Mouse (Mus musculus) mature B cell (primary cell): Measurements from ENCODE around the gene Cacul1.
"Not testable (repeated sequence)": the region's sequence is repeated elsewhere in the genome, so short reads cannot be mapped to it uniquely, and the experiment has no call there.

Experiments used
- in situ Hi-C: fragments of 300-500 bp; cut with MboI; formaldehyde crosslinking; loops from 2 replicates; pipeline ENCODE4 v1.14.3; 2019

Gene Cacul1

GRCm38 (mm10) chr19:60580582-60581339 lies at the start of gene Cacul1:
Gene Cacul1 (minus strand): TSS chr19:60581025.
- in situ Hi-C loops: no loop called here

DNA sequence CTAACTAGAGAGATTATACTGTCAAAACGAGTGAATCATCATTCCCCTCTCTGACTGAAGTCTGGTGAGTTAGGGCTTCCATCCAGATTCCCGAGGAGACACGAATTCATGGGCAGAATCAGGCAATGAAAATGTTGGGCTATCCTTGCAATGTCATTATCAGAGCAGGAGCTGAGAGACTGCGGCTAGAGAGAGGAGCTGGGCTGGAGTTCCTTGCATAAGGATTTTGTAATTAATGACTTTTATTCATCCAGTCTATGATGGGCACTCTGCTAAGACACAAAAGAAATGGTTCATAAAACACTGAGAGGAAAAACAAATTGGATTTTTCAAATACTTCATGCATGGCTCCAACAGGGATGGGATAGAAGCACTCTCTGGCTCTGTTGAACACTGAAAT lies 38.6 kb upstream of the Cacul1 start:
- in situ Hi-C loops: no loop called here

DNA sequence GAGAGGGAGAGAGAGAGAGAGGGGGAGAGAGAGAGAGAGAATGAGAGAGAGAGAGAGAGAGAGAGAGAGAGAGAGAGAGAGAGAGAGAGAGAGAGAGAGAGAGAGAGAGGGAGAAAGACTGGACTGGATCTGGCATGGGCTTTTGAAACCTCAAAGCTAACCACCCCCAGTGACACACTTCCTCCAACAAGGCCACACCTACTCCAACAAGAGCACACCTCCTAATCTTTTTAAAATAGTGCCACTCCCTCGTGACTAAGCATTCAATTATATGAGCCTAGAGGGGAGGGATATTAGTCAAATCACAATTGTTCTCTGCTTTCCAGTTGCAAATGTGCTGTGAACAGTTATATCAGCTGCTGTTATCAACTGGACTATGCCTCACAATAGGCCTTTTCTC lies 36.2 kb upstream of the Cacul1 start:
- in situ Hi-C loops: no loop called here

- in situ Hi-C loops: no loop called here
Measured at GRCm38 (mm10) chr19:60615470-60616200, 34.8 kb upstream of the Cacul1 start.

GRCm38 (mm10) chr19:60611525-60612215 lies 30.8 kb upstream of the Cacul1 start:
- in situ Hi-C loops: no loop called here

GRCm38 (mm10) chr19:60608766-60609165 lies 27.9 kb upstream of the Cacul1 start:
- in situ Hi-C loops: no loop called here

GRCm38 (mm10) chr19:60603586-60603985 lies 22.8 kb upstream of the Cacul1 start:
- in situ Hi-C loops: no loop called here

DNA sequence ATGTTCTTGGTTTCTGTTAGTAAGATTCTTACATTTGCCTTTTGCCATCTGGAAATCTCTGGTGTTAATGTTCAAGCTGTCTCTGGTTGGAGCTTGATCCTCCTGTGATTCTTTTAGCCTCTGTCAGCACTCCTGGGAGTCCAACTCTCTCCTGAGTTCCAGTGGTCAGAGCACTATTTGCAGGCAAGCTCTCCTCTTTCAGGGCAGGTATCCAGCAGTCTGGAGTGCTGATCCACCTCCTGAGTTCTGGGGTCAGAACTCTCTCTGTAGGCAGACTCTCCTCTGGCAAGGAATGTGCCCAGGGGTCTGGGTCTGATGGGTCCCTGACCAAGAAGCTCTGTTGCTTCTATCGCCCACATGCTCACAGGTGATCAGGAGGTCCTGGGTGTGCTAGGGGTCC lies 21.2 kb upstream of the Cacul1 start:
- in situ Hi-C loops: not testable (repeated sequence)

DNA sequence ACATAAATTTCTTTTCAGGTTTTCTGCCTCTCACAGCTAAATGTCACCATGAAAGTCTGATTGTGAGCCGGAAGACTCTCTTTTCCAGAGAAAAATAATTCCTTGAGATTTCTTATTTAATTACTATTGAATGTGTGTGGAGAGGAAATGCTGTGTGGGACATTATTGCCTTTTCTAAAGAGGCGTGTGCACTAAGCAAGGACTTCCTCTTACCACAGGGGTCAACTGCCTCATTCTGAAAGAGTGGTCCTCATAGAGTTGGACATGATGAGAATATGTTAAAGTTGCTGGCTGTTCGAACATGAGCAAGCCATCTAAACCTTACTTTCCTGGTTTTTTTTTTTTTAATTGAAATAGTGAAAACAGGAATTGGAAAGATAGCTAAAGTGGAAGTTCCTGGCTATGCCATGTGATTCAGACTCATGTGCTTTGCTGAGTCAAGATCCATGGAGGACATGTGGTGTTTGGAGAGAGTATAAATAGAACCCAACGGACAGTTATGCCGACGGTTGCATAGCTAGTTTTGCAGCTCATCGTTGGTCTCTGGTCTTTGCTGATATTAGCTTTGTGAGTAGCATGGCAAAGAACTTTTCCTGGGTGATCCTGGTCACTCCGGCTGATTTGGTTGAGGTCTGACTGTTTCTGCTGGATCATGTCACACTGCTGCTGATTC lies 17.3 kb upstream of the Cacul1 start:
- in situ Hi-C loops: no loop called here

GRCm38 (mm10) chr19:60589646-60590045 lies 8.8 kb upstream of the Cacul1 start:
- in situ Hi-C loops: no loop called here

GRCm38 (mm10) chr19:60586652-60587051 lies 5.8 kb upstream of the Cacul1 start:
- in situ Hi-C loops: no loop called here

DNA sequence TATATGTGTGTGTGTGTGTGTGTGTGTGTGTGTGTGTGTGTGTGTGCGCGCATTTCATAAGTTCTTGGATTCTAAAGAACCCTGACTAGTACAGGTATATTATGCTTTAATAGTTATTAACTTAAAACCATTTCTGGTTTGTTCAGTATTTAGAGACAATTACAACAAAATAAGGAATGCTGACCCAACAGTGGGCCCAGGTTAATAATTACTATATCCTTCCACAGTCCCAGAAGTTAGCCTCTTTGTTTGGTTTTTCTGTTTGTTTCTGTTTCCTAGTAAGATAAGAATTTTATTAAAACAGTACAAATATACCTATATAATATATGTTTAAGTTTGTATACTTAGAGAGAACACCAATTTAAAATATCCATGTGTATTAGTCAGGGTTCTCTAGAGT lies 2.4 kb upstream of the Cacul1 start:
- in situ Hi-C loops: no loop called here

DNA sequence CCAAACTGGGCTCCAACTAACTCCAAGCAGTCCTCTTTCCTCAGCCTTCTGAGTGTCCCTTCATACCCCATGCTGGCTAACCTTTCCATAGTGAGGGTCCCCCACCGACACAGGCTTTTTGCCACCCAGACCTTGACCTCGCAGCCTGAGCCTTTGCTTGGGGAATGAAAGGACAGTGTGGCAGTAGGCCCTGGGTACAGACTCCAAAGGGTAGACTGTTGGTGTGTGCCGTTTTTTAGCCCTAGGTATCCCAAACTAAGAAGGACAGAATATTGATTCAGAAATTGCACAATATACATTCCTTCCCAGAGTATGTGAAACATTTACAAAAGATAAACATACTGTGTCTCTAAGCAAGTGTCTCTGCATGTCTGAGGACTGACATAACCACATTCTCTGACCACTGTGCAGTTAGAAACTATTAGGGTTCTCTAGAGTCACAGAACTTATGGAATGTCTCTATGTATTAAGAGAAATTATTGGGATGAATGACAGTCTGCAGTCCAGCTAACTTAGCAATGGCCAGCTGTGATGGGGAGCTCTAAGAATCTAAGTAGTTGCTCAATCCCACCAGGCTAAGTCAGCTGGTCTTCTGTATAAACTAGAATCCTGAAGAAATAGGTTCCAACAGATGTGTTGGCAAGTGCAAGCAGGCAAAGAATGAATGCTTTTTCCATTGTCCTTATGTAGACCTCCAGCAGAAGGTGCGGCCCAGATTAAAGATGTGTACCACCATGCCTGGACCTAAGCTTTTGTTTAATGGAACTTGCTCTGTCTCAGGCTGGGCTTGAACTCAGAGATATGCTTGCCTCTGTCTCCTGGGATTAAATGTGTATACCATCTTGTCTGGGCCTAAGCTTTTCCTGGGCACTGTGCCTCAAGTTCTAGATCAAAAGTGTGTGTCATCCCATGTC lies 809 bp upstream of the Cacul1 start:
- in situ Hi-C loops: no loop called here

DNA sequence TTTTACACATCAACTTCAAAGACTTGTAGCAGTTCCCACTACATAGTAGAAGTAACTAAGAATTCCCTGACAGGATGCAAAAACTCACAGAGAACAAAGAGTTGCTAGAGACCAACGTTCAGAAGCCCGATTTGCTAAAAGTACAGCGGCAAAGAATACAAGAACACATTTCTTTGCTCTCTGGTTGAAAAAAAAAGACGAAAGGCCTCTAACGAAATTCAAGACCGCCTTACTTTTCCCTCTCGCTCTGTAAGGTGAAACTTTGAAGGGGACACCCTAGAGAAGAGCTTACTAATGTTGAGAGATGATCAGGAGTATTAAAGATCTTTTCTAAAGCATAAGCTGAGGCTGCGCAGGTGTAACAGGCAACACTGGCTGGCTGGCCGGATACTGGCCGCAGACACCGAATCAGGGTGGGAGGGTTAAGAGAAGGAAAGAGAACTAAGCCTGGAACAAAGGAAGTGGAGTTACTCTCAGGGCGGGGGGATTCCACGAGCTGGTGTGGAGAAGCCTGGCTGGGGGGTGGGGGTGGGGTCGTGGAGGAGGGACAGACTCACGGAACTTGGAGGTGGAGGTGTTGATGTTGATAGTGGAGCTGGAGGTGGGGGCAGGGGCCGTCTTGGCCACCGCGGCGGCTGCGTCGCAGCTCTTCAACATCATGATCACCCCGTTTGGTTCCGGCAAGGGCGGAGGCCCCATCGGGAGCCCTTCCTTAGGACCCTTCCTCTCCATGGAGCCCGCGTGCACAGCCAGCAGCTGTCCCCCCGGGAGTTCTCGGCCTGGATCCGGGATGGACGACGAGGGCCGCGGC lies 849 bp downstream of the Cacul1 start:
- in situ Hi-C loops: no loop called here

GRCm38 (mm10) chr19:60576741-60577140 lies 4.1 kb downstream of the Cacul1 start:
- in situ Hi-C loops: no loop called here

- in situ Hi-C loops: no loop called here
Measured at GRCm38 (mm10) chr19:60560497-60560896, 20.3 kb downstream of the Cacul1 start.

- in situ Hi-C loops: no loop called here
Measured at GRCm38 (mm10) chr19:60554866-60555438, 25.9 kb downstream of the Cacul1 start.

- in situ Hi-C loops: no loop called here
Measured at GRCm38 (mm10) chr19:60553501-60553900, 27.3 kb downstream of the Cacul1 start.

DNA sequence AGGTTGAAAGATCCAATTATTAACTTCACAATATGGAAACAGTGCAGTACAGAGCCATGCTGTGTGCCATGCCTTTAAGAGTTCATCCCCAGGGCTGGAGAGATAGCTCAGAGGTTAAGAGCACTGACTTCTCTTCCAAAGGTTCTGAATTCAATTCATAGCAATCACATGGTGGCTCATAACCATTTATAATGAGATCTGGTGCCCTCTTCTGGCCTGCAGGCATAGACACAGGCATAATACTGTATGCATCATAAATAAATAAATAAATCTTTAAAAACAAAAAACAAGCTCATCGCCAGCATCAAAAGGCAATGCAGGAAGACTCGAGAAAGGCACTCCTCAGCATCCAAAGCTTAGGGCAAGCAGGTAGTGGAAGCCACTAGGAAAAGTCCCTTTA lies 37.5 kb downstream of the Cacul1 start:
- in situ Hi-C loops: no loop called here

GRCm38 (mm10) chr19:60531897-60532296 lies 48.9 kb downstream of the Cacul1 start:
- in situ Hi-C loops: no loop called here
